Mouse (Mus musculus) thymus, postnatal 36 days (tissue): ENCODE measurements around the gene Pim2.
A peak's percentile ranks its signal among the peaks of the same experiment; 100 is the strongest.

Experiments
- DNase-seq, 2 experiments: peaks; one replicate each; pipeline ENCODE4 v3.0.0; 2022; ENCODE audit warnings: mixed read lengths in 2 of 2

Pim2 gene

GRCm38 (mm10) chrX:7878007-7878419 is at the start of gene Pim2:
TSS of gene Pim2 (plus strand) at chrX:7878262.
- peak; percentile 83 to 92 for DNase-seq

- DNase-seq = no peak
These were observed 40.9 kb upstream of the Pim2 start for GRCm38 (mm10) chrX:7837146-7837545.

GRCm38 (mm10) chrX:7840842-7841162 is 37.3 kb upstream of the Pim2 start:
- DNase-seq = no peak

GRCm38 (mm10) chrX:7841163-7842162 is 36.6 kb upstream of the Pim2 start, which contains the start of gene Otud5:
TSS of gene Otud5 (plus strand) at chrX:7841364.
- peak; percentile 93 to 97 for DNase-seq

GRCm38 (mm10) chrX:7842318-7842717 is 35.7 kb upstream of the Pim2 start:
- peak; percentile 25 to 60 for DNase-seq

GRCm38 (mm10) chrX:7847845-7848244 is 30.2 kb upstream of the Pim2 start:
- DNase-seq = no peak

GRCm38 (mm10) chrX:7854578-7854977 is 23.5 kb upstream of the Pim2 start:
- DNase-seq = peak; percentile 15 to 26

- no peak for DNase-seq
These were observed 18.8 kb upstream of the Pim2 start for GRCm38 (mm10) chrX:7859191-7859753.

GRCm38 (mm10) chrX:7863181-7863580 is 14.9 kb upstream of the Pim2 start:
- DNase-seq = no peak

GRCm38 (mm10) chrX:7864551-7864950 is 13.5 kb upstream of the Pim2 start:
- DNase-seq = no peak

- DNase-seq = peak in 1 of 2 experiments; percentile 31
These were observed 12.7 kb upstream of the Pim2 start for GRCm38 (mm10) chrX:7865343-7865742.

- DNase-seq = no peak
These were observed 12.3 kb upstream of the Pim2 start for GRCm38 (mm10) chrX:7865786-7866185.

- no peak for DNase-seq
These were observed 10.9 kb upstream of the Pim2 start for GRCm38 (mm10) chrX:7867141-7867540.

GRCm38 (mm10) chrX:7868506-7868905 is 9.6 kb upstream of the Pim2 start:
- no peak for DNase-seq

- DNase-seq = no peak
These were observed 8.2 kb upstream of the Pim2 start for GRCm38 (mm10) chrX:7869826-7870225.

- DNase-seq = peak in 1 of 2 experiments; percentile 25
These were observed 433 bp downstream of the Pim2 start for GRCm38 (mm10) chrX:7878495-7878894.

- peak; percentile 48 to 57 for DNase-seq
These were observed 1.8 kb downstream of the Pim2 start for GRCm38 (mm10) chrX:7879819-7880218.

- DNase-seq = peak; percentile 54 to 68
These were observed 5.9 kb downstream of the Pim2 start, which contains the start of gene Slc35a2 for GRCm38 (mm10) chrX:7883841-7884567. TSS of gene Slc35a2 (plus strand) at chrX:7884028.

GRCm38 (mm10) chrX:7898211-7898610 is 20.1 kb downstream of the Pim2 start:
- no peak for DNase-seq

GRCm38 (mm10) chrX:7898880-7899874 is 21.1 kb downstream of the Pim2 start, which contains the start of the genes Pqbp1 and Timm17b:
TSS of gene Pqbp1 (minus strand) at chrX:7899269.
TSS of gene Timm17b (plus strand) at chrX:7899357.
- DNase-seq = peak; percentile 79 to 89

GRCm38 (mm10) chrX:7904441-7904840 is 26.4 kb downstream of the Pim2 start:
- no peak for DNase-seq

GRCm38 (mm10) chrX:7907735-7908134 is 29.7 kb downstream of the Pim2 start, which contains the start of gene Gm10491:
TSS of gene Gm10491 (minus strand) at chrX:7907835.
- DNase-seq = no peak
